Mouse (Mus musculus) heart, postnatal 0 days (tissue): ENCODE measurements around the gene Lpar5.

Source experiments
- CTCF ChIP-seq: IDR thresholded peaks from 2 replicates; pipeline ENCODE4 v1.5.1; 2016; ENCODE audit warnings: antibody characterized with exemption, control low read depth, low read depth
- EP300 ChIP-seq: IDR thresholded peaks from 2 replicates; pipeline ENCODE4 v1.6.1; 2016; ENCODE audit warnings: antibody characterized with exemption, low read depth

DNA sequence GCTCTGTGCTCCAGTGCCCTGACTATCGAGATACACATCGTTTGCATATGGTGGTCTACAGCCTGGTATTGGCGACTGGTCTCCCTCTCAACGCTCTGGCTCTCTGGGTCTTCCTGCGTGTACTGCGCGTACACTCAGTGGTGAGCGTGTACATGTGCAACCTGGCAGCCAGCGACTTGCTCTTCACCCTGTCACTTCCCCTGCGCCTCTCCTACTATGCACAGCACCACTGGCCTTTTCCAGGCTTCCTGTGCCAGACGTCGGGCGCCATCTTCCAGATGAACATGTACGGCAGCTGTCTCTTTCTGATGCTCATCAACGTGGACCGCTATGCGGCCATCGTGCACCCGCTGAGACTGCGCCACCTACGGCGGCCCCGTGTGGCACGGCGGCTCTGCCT is 13.7 kb downstream of the Lpar5 start:
- TF ChIP-seq EP300 (no peak), CTCF (no peak)
